Mouse (Mus musculus): ENCODE data around the gene Lyrm7.

- TF ChIP-seq CTCF (IDR thresholded peaks at IDR 0.05; ENCODE audit: low read depth, low read length) (no peak), POLR2A (IDR thresholded peaks at IDR 0.05; ENCODE audit: insufficient read depth, low read length) (no peak), EP300 (IDR thresholded peaks at IDR 0.05; ENCODE audit: insufficient read depth, low read depth, low read length) (no peak)
Observed at GRCm38 (mm10) chr11:54871831-54872537, 11.3 kb upstream of the Lyrm7 start.
